Mouse (Mus musculus): Measurements from ENCODE around the gene Zbtb40. TPM values are rescaled to one million over a fixed set of nuclear protein-coding genes. Genes with fewer than 3 reads are reported as not detected.

The Zbtb40 gene
- polyA plus RNA-seq, 1 experiment, result 10.4 TPM

DNA sequence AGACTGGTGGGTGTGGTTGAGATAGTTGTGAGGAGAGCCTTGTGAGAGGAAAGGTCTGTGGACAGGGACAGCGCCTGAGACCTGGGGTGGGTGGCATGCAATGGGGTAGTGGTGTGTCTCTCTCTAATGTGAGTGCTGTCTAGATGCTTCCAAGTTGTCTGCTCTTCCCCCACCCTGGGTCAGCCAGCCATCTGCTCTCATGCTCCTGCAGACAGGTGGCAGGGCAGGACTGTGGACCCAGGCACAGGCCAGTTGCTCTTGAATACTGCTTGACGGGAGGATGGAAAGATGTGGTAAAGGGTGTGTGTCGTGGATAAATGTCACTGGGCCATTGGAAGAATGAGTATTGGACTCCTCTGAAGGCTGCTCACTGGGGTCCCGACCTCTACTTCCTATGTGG lies 111.3 kb downstream of the Zbtb40 start:
- TF ChIP-seq GATA1 (IDR thresholded peaks at IDR 0.05; ENCODE audit: low read length), result no peak

DNA sequence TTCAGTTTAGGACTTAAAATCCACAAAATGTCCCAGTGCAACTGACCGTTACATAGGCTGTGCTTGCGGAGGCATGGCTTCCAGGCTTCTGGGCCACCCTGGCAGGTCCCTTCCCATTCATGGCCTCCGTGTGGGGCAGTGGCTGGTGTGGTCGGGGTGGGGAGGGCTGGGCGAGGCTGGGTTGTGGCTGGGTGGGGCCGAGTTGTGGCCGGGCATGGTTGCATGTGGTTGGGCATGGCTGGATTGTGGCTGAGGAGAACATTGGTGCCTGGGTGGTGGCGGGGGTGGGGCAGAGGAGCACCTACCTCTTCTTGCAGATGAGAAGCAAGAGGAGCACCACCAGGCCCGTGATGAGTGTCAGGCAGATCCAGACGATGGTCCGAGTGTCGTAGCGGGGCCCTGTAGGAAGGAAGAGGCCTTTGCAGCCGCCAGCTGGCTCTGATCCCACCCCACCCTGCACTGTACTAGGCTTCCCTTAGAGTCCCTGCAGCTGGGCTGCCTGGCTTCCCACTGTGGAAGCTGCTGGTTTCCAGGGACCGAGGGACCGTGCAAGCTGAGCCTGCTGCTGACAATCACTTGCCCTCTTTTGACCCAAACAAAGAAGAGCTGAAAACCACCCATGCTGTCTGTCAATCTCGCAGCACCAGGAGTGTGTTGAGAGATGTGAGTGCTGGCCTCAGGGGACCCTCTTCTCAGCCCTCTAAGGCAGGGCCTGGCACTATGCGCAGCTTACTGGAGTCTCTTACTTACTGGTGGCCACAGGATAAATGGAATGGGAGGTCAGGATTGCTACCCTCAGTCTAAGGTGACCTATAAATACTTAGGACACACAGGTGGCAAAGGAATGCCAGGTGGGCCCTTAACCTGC lies 113.6 kb downstream of the Zbtb40 start:
- no peak for TF ChIP-seq GATA1 (IDR thresholded peaks at IDR 0.05; ENCODE audit: low read length)

DNA sequence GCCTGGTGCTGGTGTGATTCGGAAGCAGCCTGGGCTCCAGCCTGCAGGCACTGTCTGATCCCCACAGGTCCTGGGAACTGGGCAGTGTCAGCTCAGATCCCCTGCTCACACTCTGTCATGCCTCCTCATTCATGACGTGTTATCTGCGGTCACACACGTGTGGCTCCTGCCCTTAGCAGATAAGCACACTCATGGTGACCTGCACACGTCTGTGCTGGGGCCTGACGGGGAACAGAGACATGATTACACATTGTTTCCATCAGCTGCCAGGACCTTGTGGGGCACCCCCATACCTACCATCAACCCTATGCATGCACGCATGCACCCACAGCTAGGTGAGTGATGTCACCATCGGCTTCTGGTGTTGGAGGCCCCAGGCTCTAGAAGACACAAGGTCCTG lies 118.1 kb downstream of the Zbtb40 start:
- TF ChIP-seq GATA1 (IDR thresholded peaks at IDR 0.05; ENCODE audit: low read length), result no peak

Other genes with a start within 250 kb of the Zbtb40 start
- gene Ephb2, start 212.8 kb downstream of the Zbtb40 start, polyA plus RNA-seq (2012), result 0.03 TPM in 1 of 2 replicates, not detected in the other
- not detected in 2 replicates for gene C1qb, start 162.6 kb downstream of the Zbtb40 start, polyA plus RNA-seq (2012)
- not detected in 2 replicates for gene C1qc, start 155.7 kb downstream of the Zbtb40 start, polyA plus RNA-seq (2012)
- gene C1qa, start 150.0 kb downstream of the Zbtb40 start, polyA plus RNA-seq (2012), result not detected in 2 replicates
- 0.02 TPM in 2 replicates for gene Epha8, start 92.0 kb downstream of the Zbtb40 start, polyA plus RNA-seq (2012)
- gene Wnt4, start 228.7 kb upstream of the Zbtb40 start, polyA plus RNA-seq (2012), result not detected in 2 replicates